14 mouse cellular contexts compared by ENCODE assay signal in genomic region chr10:123191038-123191437, GRCm38 (mm10). TPM values are rescaled to one million over a fixed set of nuclear protein-coding genes. Genes with fewer than 3 reads are reported as not detected.
DNase-seq lines count a peak whose midpoint lies in the region; ATAC-seq and TF ChIP-seq lines count a peak whose summit lies in the region.
"Had no signal": no experiment of that assay in that cellular context is flagged by ENCODE, and none has a peak within 500 bp of the region (broad histone marks: within the 10 kb centered on the region; RNA-seq: fewer than 3 reads in every experiment).

No protein-coding gene starts in this region.

- no peaks in the 10 kb centered on the region for H3K36me3 ChIP-seq in kidney, adult 2 months (ENCODE audit: control insufficient read depth, insufficient read depth, low read length)
- H3K36me3 ChIP-seq in kidney, embryonic 15.5 days, result no peaks in the 10 kb centered on the region
- no peaks in the 10 kb centered on the region for H3K36me3 ChIP-seq in forebrain, postnatal 0 days (ENCODE audit: insufficient read depth)
- H3K36me3 ChIP-seq: midbrain, embryonic 10.5 days had no signal

- no peak for DNase-seq in kidney, adult 2 months
- DNase-seq in A20 (ENCODE audit: low read depth, low spot score) (peak; percentile 26), ZHBTc4 (ENCODE audit: low read depth, low spot score) (peak; percentile 32)
- DNase-seq in forebrain, postnatal 0 days, result no peak
- DNase-seq in embryo, embryonic 10 days (ENCODE audit: low spot score), result no peak
- DNase-seq: adrenal gland, postnatal 10 days; cerebellum, postnatal 25 days; kidney, postnatal 10 days; lung, adult 18-20 months; right cerebral cortex, postnatal 4 days; thymus, adult 2 months had no signal

- H3K4me2 ChIP-seq in kidney, embryonic 15.5 days, result no peak overlapping the region
- H3K4me2 ChIP-seq in forebrain, postnatal 0 days (ENCODE audit: low read depth), result no peak overlapping the region

- no peak overlapping the region for H3K4me3 ChIP-seq in kidney, adult 2 months (ENCODE audit: insufficient read depth, low read depth, low read length)
- H3K4me3 ChIP-seq in kidney, embryonic 15.5 days (replicated peaks), result no peak overlapping the region
- H3K4me3 ChIP-seq in forebrain, postnatal 0 days (ENCODE audit: low read depth, low read length), result no peak overlapping the region
- H3K4me3 ChIP-seq: midbrain, embryonic 10.5 days had no signal

- no peak overlapping the region for H3K27ac ChIP-seq in kidney, adult 2 months (ENCODE audit: insufficient read depth, low read depth, low read length)
- no peak overlapping the region for H3K27ac ChIP-seq in kidney, embryonic 15.5 days
- no peak overlapping the region for H3K27ac ChIP-seq in forebrain, postnatal 0 days (ENCODE audit: low read depth, low read length)
- H3K27ac ChIP-seq: midbrain, embryonic 10.5 days had no signal

- H3K9ac ChIP-seq in kidney, embryonic 15.5 days, result no peak overlapping the region
- no peak overlapping the region for H3K9ac ChIP-seq in forebrain, postnatal 0 days

- WGBS in kidney, adult 2 months, result 82% methylated on average over 6 of the region's 6 CpGs
- 84% methylated on average over 6 of the region's 6 CpGs for WGBS in kidney, embryonic 15.5 days
- 83% methylated on average over 6 of the region's 6 CpGs for WGBS in forebrain, postnatal 0 days

- TF ChIP-seq POLR2A in kidney, adult 2 months (IDR thresholded peaks at IDR 0.05; ENCODE audit: low read depth, low read length), result no peak

- H3K9me3 ChIP-seq in kidney, embryonic 15.5 days (replicated peaks), result no peaks in the 10 kb centered on the region
- no peaks in the 10 kb centered on the region for H3K9me3 ChIP-seq in forebrain, postnatal 0 days (ENCODE audit: low read length)
- H3K9me3 ChIP-seq: midbrain, embryonic 10.5 days had no signal

- ATAC-seq in kidney, embryonic 15.5 days (replicated peaks; ENCODE audit: low FRiP score), result no peak
- ATAC-seq in megakaryocyte, adult 5-6 weeks (ENCODE audit: poor library complexity, severe bottlenecking), result peak; percentile 27
- no peak for ATAC-seq in forebrain, postnatal 0 days

- TF ChIP-seq CTCF in kidney, adult 2 months (conservative IDR thresholded peaks at IDR 0.05; ENCODE audit: insufficient read depth, insufficient read length, low read depth, low read length), result 0 out of 2 replicates have a peak, but pooled peaks have one; percentile 1
- no peak for TF ChIP-seq CTCF in forebrain, postnatal 0 days (IDR thresholded peaks at IDR 0.05; ENCODE audit: low read depth)

- H3K27me3 ChIP-seq in kidney, adult 2 months (replicated peaks; ENCODE audit: control insufficient read depth, insufficient read depth, low read length), result no peaks in the 10 kb centered on the region
- no peaks in the 10 kb centered on the region for H3K27me3 ChIP-seq in kidney, embryonic 15.5 days
- H3K27me3 ChIP-seq in forebrain, postnatal 0 days (ENCODE audit: insufficient read depth, low read length), result no peaks in the 10 kb centered on the region

- H3K4me1 ChIP-seq in kidney, adult 2 months (ENCODE audit: control insufficient read depth, insufficient read depth, low read length), result peaks cover 9% of the 10 kb centered on the region; the same call in 1 of the 2 replicates
- H3K4me1 ChIP-seq in kidney, embryonic 15.5 days, result peaks cover 21% of the 10 kb centered on the region
- peaks cover 9% of the 10 kb centered on the region for H3K4me1 ChIP-seq in forebrain, postnatal 0 days (ENCODE audit: insufficient read depth)

RNA-seq across cellular contexts. Expression of gene Usp15, which starts 5.8 kb away (rescaled TPM):
- 7.9 and 11.4 TPM in 2 replicates for polyA plus RNA-seq in kidney, adult 2 months (2012; rRNA removed)
- 69.9 and 72.1 TPM in 2 replicates for polyA plus RNA-seq in kidney, embryonic 15.5 days (2015; fragmentation: Nextera tagmentation; extraction: Ambion mirVana)
- 109 and 115 TPM in 2 replicates for total RNA-seq in megakaryocyte, adult 5-6 weeks (2015)
- total RNA-seq in megakaryocyte, adult 5-6 weeks (2017), result 170 and 180 TPM in 2 replicates
- 71.8 and 72.8 TPM in 2 replicates for total RNA-seq in forebrain, postnatal 0 days (2014; rRNA removed)
- polyA plus RNA-seq in forebrain, postnatal 0 days (2015; fragmentation: Nextera tagmentation; extraction: Ambion mirVana), result 48.9 and 54.1 TPM in 2 replicates

Comparison
In these comparisons a context has a peak if more than half of its experiments do, and no peak if none do; other contexts are left out.
1. DNase-seq: peak in A20 (single experiment) and ZHBTc4 (single experiment); none in kidney, adult 2 months (single experiment), forebrain, postnatal 0 days (single experiment) and embryo, embryonic 10 days (single experiment).